Mouse (Mus musculus): ENCODE data around the gene Gtf3c1. TPM values are rescaled to one million over a fixed set of nuclear protein-coding genes. Genes with fewer than 3 reads are reported as not detected.

The Gtf3c1 gene
- total RNA-seq, 2 experiments from 2014 or later = 87.1 to 93.0 TPM

DNA sequence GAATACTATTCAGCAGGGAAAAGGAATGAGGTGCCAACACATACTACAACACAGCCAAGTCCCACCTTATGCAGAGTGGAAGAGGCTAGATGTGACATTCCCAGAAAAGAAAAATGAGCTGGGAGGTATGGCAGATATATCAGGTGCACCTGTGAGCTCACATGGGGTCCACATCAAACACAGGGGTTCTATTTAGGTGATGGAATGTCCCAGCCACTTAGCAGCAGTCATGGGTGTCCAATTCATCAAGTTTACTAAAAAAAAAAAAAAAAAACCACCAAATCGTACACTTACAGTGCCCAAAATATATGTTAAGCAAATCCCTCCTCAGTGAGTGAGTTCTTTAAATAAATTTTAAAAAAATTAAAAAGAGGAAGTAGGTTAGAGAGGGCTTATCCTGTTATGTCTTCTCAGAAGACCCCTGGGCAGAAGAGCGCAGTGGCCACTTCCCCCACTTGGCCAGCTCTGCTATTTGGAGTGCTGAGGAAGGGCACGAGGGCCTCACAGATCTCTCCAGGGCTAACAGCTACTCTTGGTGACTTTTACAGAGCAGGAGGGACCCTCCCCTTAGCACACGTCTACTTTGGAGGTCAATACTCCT is 108.1 kb downstream of the Gtf3c1 start:
- intact Hi-C loops (cut with DNase I) = no loop called here
- no peak for DNase-seq

- intact Hi-C loops (cut with DNase I) = no loop called here
- DNase-seq = no peak
These were observed 109.8 kb downstream of the Gtf3c1 start for GRCm38 (mm10) chr7:125597516-125598347.

DNA sequence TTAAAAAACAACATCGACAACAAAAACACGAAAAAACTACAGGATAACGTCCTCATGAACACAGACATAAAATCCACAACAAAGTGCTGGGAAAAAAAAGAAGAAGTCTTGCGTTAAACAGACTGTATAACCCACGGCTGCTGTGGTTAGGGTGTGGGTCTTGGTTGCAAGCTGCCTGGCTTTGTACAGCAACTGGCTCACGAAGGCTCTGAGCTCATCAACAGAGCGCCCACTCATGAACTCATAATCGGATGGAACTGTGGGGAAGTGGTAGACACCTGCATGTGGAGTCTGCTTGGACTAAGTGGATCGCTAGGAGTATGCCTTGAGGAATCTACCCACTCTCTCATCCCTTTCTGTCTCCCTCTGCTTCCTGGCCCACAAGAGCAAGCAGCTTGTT is 110.5 kb downstream of the Gtf3c1 start:
- DNase-seq = no peak
- intact Hi-C loops (cut with DNase I) = no loop called here

GRCm38 (mm10) chr7:125596406-125596805 is 111.2 kb downstream of the Gtf3c1 start:
- no peak for DNase-seq
- intact Hi-C loops (cut with DNase I) = no loop called here

DNA sequence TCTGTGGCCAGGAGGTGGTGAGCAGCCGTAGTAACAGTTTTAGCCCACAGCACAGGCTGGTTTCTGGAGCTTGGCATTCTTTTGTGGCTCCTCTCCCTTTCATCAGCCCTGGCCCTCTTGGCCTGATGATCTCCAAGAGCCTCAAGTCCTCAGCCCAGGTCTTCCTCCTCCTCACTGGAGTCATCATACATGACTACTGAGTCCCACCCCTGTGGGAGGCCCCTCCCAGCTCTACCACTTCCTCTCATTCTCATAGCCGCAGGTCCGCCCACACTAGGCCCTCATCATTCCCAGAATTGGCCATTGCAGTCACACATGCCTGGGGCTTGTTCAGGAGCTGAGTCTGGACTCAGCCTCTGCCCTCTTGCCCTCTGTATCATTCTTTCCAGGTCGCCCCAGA is 113.7 kb downstream of the Gtf3c1 start:
- intact Hi-C loops (cut with DNase I) = no loop called here
- no peak for DNase-seq

Other genes starting within 250 kb of the Gtf3c1 start
- 10 to 100 TPM; 31.0 to 33.3 TPM for gene Nsmce1, start 216.2 kb downstream of the Gtf3c1 start, total RNA-seq (2021)
- 1 to 10 TPM; 5.0 to 6.3 TPM for gene Il4ra, start 155.7 kb downstream of the Gtf3c1 start, total RNA-seq (2021)
- under 1 TPM; 0.54 to 0.66 TPM for gene Il21r, start 104.4 kb downstream of the Gtf3c1 start, total RNA-seq (2021)
- gene D430042O09Rik, start 108 bp upstream of the Gtf3c1 start, total RNA-seq (2021) = 10 to 100 TPM; 24.3 to 27.5 TPM

Data from left cerebral cortex, postnatal 4 days (tissue).